Mouse (Mus musculus): Measurements from ENCODE around the gene Tbc1d23. TPM values are rescaled to one million over a fixed set of nuclear protein-coding genes. Genes with fewer than 3 reads are reported as not detected.

Tbc1d23 gene
- polyA plus RNA-seq, 1 experiment from 2014 or later = 40.5 TPM

GRCm38 (mm10) chr16:57259356-57260083, 28.2 kb upstream of the Tbc1d23 start:
- no peaks in the 10 kb centered on the region for H3K9me3 ChIP-seq (ENCODE audit: control insufficient read depth, low read depth, low read length)
- H3K4me1 ChIP-seq (ENCODE audit: control insufficient read depth, insufficient read depth, low read length) = no peaks in the 10 kb centered on the region
- WGBS = 86% methylated on average over 13 of the region's 13 CpGs
- no peak overlapping the region for H3K4me2 ChIP-seq (replicated peaks; ENCODE audit: low read depth, low read length)
- no peak overlapping the region for H3K27ac ChIP-seq (ENCODE audit: low read length)
- no peaks in the 10 kb centered on the region for H3K27me3 ChIP-seq (ENCODE audit: control insufficient read depth, insufficient read depth, low read length)
- H3K4me3 ChIP-seq (ENCODE audit: low read depth, low read length) = no peak overlapping the region
- no peak for ATAC-seq (ENCODE audit: insufficient number of reproducible peaks, insufficient read depth, low FRiP score, low read depth)
- H3K9ac ChIP-seq (replicated peaks; ENCODE audit: low read depth, low read length) = no peak overlapping the region
- H3K36me3 ChIP-seq (ENCODE audit: control insufficient read depth, insufficient read depth, low read length) = no peaks in the 10 kb centered on the region

DNA sequence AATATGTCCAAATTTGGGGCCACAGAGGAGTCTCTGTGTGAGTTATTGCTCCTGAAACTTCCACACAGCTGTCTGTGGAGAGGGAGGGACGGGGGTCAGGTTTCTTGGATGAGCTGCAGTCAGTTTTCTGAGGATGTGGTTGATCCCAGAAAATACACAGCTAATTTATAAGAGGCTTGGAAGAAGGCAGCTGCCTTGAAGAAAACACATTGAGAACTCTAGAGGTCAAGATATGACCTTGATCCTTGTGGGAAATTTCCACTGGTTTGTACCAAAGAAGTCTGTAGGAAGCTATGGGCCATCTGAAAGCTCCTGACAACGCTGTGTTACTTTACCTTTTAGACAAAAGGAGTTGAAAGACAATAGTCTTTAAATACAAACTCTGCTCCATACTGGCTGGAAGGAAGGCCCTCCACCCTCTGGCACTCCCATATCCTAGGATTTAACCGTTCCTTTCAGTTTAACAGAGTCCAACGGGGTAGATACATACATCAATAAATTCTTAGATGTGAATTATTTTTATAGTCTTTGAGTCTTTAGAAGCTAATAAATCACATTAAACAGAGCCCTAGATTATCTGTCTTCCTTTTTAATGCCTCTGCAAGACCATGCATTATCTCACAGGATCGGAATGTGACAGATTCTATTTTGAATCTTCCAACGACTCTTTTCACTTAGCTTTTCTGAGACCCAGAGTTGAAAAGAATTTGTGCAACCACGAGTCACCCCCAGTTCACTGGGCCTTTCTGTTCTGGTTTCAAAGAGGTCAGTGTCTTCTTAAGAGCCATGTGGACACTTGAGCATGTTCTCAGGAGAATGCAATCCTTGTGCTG, 20.5 kb upstream of the Tbc1d23 start:
- H3K27ac ChIP-seq (ENCODE audit: low read length) = peak overlapping the region; percentile 63
- ATAC-seq (ENCODE audit: insufficient number of reproducible peaks, insufficient read depth, low FRiP score, low read depth) = peak; percentile 37; the same call in 1 of the 2 replicates

DNA sequence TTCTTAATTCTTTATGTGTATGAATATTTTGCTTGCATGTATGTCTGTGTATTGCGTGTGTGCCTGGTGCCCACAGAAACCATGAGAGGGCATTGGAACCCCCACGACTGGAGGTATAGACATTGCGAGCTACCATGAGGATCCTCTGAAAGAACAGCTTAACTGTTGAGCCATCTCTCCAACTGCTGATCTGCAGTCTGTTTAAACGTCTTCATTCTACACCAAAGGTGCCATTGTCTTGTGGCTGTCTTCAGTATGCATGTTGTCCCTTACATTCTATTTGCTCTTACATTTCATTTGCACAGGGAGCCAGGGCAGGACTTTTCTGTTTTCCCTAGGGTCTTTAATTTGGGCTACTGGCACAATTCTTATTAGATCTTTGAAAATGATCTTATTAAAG, 19.7 kb upstream of the Tbc1d23 start:
- no peak overlapping the region for H3K9ac ChIP-seq (replicated peaks; ENCODE audit: low read depth, low read length)
- no peak overlapping the region for H3K4me2 ChIP-seq (replicated peaks; ENCODE audit: low read depth, low read length)
- H3K9me3 ChIP-seq (ENCODE audit: control insufficient read depth, low read depth, low read length) = peaks cover 5% of the 10 kb centered on the region; the same call in 1 of the 2 replicates
- H3K4me1 ChIP-seq (ENCODE audit: control insufficient read depth, insufficient read depth, low read length) = no peaks in the 10 kb centered on the region; the same call in 1 of the 2 replicates
- no peak for ATAC-seq (ENCODE audit: insufficient number of reproducible peaks, insufficient read depth, low FRiP score, low read depth)
- H3K27ac ChIP-seq (ENCODE audit: low read length) = peak overlapping the region; percentile 63; the same call in 1 of the 2 replicates
- no peaks in the 10 kb centered on the region for H3K27me3 ChIP-seq (ENCODE audit: control insufficient read depth, insufficient read depth, low read length)
- H3K36me3 ChIP-seq (ENCODE audit: control insufficient read depth, insufficient read depth, low read length) = no peaks in the 10 kb centered on the region
- WGBS = 87% methylated on average over 4 of the region's 4 CpGs
- no peak overlapping the region for H3K4me3 ChIP-seq (ENCODE audit: low read depth, low read length)

More for the DNA sequence above, 20.5 kb upstream of the Tbc1d23 start:
- H3K4me1 ChIP-seq (ENCODE audit: control insufficient read depth, insufficient read depth, low read length) = no peaks in the 10 kb centered on the region; the same call in 1 of the 2 replicates
- 31% methylated on average over 7 of the region's 7 CpGs for WGBS
- H3K4me3 ChIP-seq (ENCODE audit: low read depth, low read length) = no peak overlapping the region
- H3K4me2 ChIP-seq (replicated peaks; ENCODE audit: low read depth, low read length) = no peak overlapping the region
- peaks cover 5% of the 10 kb centered on the region; the same call in 1 of the 2 replicates for H3K9me3 ChIP-seq (ENCODE audit: control insufficient read depth, low read depth, low read length)
- H3K9ac ChIP-seq (replicated peaks; ENCODE audit: low read depth, low read length) = no peak overlapping the region
- H3K36me3 ChIP-seq (ENCODE audit: control insufficient read depth, insufficient read depth, low read length) = no peaks in the 10 kb centered on the region
- H3K27me3 ChIP-seq (ENCODE audit: control insufficient read depth, insufficient read depth, low read length) = no peaks in the 10 kb centered on the region

- Histone ChIP-seq H3K9me3 (ENCODE audit: control insufficient read depth, low read depth, low read length) (peaks cover 5% of the 10 kb centered on the region; the same call in 1 of the 2 replicates), H3K4me2 (replicated peaks; ENCODE audit: low read depth, low read length) (no peak overlapping the region), H3K4me3 (ENCODE audit: low read depth, low read length) (no peak overlapping the region), H3K9ac (replicated peaks; ENCODE audit: low read depth, low read length) (no peak overlapping the region), H3K36me3 (ENCODE audit: control insufficient read depth, insufficient read depth, low read length) (no peaks in the 10 kb centered on the region), H3K27me3 (ENCODE audit: control insufficient read depth, insufficient read depth, low read length) (no peaks in the 10 kb centered on the region), H3K27ac (ENCODE audit: low read length) (no peak overlapping the region), H3K4me1 (ENCODE audit: control insufficient read depth, insufficient read depth, low read length) (no peaks in the 10 kb centered on the region; the same call in 1 of the 2 replicates)
- WGBS = 73% methylated on average over 4 of the region's 4 CpGs
- ATAC-seq (ENCODE audit: insufficient number of reproducible peaks, insufficient read depth, low FRiP score, low read depth) = no peak
These were observed 16.2 kb upstream of the Tbc1d23 start for GRCm38 (mm10) chr16:57247464-57247863.

DNA sequence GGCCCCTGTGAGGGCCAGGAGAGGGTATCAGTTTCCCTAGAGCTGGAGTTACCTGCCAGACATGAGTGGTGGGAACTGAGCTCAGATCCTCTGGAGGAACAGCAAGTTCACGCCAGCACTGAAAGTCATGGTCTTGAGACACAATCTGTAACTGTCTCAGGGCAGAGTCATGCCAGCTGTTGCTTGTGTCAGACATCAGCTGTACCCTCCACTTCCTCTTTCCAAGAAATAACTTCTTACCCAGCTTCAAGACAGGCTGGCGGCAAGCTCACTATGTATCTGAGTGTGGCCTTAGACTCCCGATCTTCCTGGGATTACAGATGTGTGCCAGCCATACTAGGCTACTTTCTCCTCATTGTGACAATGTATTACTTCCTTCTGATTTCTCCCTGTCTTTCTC, 15.3 kb upstream of the Tbc1d23 start:
- Histone ChIP-seq H3K27ac (ENCODE audit: low read length) (no peak overlapping the region), H3K36me3 (ENCODE audit: control insufficient read depth, insufficient read depth, low read length) (no peaks in the 10 kb centered on the region), H3K9ac (replicated peaks; ENCODE audit: low read depth, low read length) (no peak overlapping the region), H3K4me1 (ENCODE audit: control insufficient read depth, insufficient read depth, low read length) (no peaks in the 10 kb centered on the region), H3K27me3 (ENCODE audit: control insufficient read depth, insufficient read depth, low read length) (no peaks in the 10 kb centered on the region), H3K9me3 (ENCODE audit: control insufficient read depth, low read depth, low read length) (peaks cover 5% of the 10 kb centered on the region; the same call in 1 of the 2 replicates), H3K4me3 (ENCODE audit: low read depth, low read length) (no peak overlapping the region), H3K4me2 (replicated peaks; ENCODE audit: low read depth, low read length) (no peak overlapping the region)
- WGBS = 64% methylated on average over 3 of the region's 3 CpGs
- ATAC-seq (ENCODE audit: insufficient number of reproducible peaks, insufficient read depth, low FRiP score, low read depth) = no peak

- Histone ChIP-seq H3K4me3 (ENCODE audit: low read depth, low read length) (no peak overlapping the region), H3K4me2 (replicated peaks; ENCODE audit: low read depth, low read length) (no peak overlapping the region), H3K9ac (replicated peaks; ENCODE audit: low read depth, low read length) (no peak overlapping the region), H3K36me3 (ENCODE audit: control insufficient read depth, insufficient read depth, low read length) (no peaks in the 10 kb centered on the region), H3K9me3 (ENCODE audit: control insufficient read depth, low read depth, low read length) (no peaks in the 10 kb centered on the region), H3K4me1 (ENCODE audit: control insufficient read depth, insufficient read depth, low read length) (no peaks in the 10 kb centered on the region), H3K27ac (ENCODE audit: low read length) (no peak overlapping the region), H3K27me3 (ENCODE audit: control insufficient read depth, insufficient read depth, low read length) (no peaks in the 10 kb centered on the region)
- WGBS = 11% methylated on average over 6 of the region's 6 CpGs
- ATAC-seq (ENCODE audit: insufficient number of reproducible peaks, insufficient read depth, low FRiP score, low read depth) = peak; percentile 46; the same call in 1 of the 2 replicates
These were observed 12.5 kb upstream of the Tbc1d23 start for GRCm38 (mm10) chr16:57243858-57244248.

DNA sequence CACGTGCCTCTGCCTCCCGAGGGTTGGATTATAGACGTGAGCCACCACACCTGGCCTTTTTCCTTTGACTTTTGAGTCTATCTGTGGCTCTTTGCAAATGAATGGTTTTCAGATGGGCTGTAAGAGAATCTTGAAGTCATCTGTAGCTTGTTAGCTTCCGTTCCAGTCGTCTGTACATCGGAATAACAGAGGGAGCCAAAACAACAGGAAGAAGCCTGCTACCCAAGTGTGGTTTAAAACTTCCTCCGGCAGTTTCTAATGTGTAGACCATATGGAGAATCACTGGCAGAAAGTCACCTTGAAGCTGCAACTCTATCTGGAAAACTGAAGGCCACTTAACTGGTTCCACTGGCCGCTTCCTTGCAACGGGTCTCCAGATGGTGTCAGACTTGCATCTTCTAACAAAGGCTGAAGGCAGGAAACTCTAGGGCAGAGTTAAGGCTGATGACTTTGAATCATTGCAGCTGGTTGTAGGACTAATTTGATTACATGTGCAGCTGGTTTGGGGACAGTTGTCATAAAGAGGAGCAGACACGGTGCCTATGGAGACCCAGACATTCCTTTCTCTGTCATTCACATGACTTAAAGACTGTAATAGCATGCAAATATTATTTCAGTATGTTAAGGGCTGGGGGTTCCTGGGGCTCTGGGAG, 12.0 kb upstream of the Tbc1d23 start:
- H3K27me3 ChIP-seq (ENCODE audit: control insufficient read depth, insufficient read depth, low read length) = no peaks in the 10 kb centered on the region
- H3K4me2 ChIP-seq (replicated peaks; ENCODE audit: low read depth, low read length) = no peak overlapping the region
- H3K4me1 ChIP-seq (ENCODE audit: control insufficient read depth, insufficient read depth, low read length) = no peaks in the 10 kb centered on the region
- no peak overlapping the region for H3K9ac ChIP-seq (replicated peaks; ENCODE audit: low read depth, low read length)
- no peaks in the 10 kb centered on the region for H3K36me3 ChIP-seq (ENCODE audit: control insufficient read depth, insufficient read depth, low read length)
- H3K27ac ChIP-seq (ENCODE audit: low read length) = no peak overlapping the region
- H3K9me3 ChIP-seq (ENCODE audit: control insufficient read depth, low read depth, low read length) = no peaks in the 10 kb centered on the region
- peak; percentile 46; the same call in 1 of the 2 replicates for ATAC-seq (ENCODE audit: insufficient number of reproducible peaks, insufficient read depth, low FRiP score, low read depth)
- H3K4me3 ChIP-seq (ENCODE audit: low read depth, low read length) = no peak overlapping the region
- WGBS = 48% methylated on average over 10 of the region's 10 CpGs

DNA sequence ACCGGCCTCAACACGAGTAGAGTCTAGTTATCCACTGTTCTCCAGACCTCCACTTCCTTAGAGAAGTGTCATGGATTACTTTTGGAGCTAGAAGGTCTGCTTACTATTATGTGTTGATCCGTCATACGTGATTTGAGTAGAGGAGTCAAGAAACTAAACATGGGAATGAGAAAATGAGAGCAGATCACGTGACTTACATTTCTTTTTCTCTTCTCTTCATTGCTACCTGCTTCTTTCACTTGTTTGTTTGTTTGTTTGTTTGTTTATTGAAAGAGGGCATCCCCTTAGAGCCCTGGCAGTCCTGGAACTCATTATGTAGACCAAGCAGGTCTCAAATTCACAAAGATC, 11.5 kb upstream of the Tbc1d23 start:
- no peaks in the 10 kb centered on the region for H3K36me3 ChIP-seq (ENCODE audit: control insufficient read depth, insufficient read depth, low read length)
- no peak overlapping the region for H3K4me3 ChIP-seq (ENCODE audit: low read depth, low read length)
- H3K9me3 ChIP-seq (ENCODE audit: control insufficient read depth, low read depth, low read length) = no peaks in the 10 kb centered on the region
- no peak overlapping the region for H3K4me2 ChIP-seq (replicated peaks; ENCODE audit: low read depth, low read length)
- 89% methylated on average over 5 of the region's 5 CpGs for WGBS
- ATAC-seq (ENCODE audit: insufficient number of reproducible peaks, insufficient read depth, low FRiP score, low read depth) = no peak
- no peaks in the 10 kb centered on the region for H3K4me1 ChIP-seq (ENCODE audit: control insufficient read depth, insufficient read depth, low read length)
- H3K27me3 ChIP-seq (ENCODE audit: control insufficient read depth, insufficient read depth, low read length) = no peaks in the 10 kb centered on the region
- H3K27ac ChIP-seq (ENCODE audit: low read length) = no peak overlapping the region
- H3K9ac ChIP-seq (replicated peaks; ENCODE audit: low read depth, low read length) = no peak overlapping the region
